Mouse (Mus musculus): ENCODE results near the gene Il4ra.

Gene Il4ra

GRCm38 (mm10) chr7:125546727-125547126 lies 5.2 kb upstream of the Il4ra start:
- no peak for ATAC-seq (ENCODE audit: insufficient number of reproducible peaks, low FRiP score, low TSS enrichment)

DNA sequence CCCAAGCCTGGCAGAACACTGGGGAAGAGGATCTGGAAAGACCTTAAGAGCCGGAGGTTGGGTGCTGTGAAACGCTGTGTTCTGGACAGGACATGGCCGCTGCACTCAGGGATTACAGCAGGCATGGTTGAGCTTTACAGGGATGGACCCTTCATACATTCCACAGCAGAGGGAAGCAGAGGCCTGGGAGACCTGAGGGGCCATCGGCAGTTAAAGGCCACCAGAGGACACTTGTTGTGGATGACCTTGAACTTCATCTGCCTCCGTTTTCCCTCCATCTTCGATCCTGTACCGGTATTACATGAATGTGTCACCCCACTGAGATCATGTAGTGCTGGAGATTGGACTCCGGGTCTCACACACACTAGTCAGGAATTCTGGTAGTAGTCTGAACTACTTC lies 2.0 kb upstream of the Il4ra start:
- no peak for ATAC-seq (ENCODE audit: insufficient number of reproducible peaks, low FRiP score, low TSS enrichment)

DNA sequence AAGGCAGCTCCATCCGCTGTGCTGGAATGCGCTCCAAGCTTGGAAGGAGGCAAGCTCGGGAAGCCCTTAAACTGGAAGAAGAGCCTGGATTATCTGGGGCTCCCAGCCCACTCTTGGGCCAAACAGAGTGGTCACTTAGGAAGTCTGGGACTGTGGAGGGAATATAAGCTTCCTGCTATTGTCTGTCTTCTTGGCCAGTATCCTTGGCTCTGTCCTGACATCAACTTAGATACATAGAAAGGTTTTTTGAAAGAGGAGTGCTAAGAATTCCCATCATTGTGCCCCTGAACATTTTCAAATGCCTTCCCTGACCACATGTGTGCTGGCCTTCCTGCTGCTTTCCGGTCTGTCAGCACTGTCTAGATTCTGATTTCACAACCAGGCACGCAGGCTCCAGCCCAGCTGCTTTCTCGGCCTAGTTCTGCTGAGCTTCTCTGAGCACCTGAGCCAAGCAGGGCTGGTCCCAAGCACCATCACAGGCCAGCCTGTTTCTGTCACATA lies 989 bp upstream of the Il4ra start:
- ATAC-seq (ENCODE audit: insufficient number of reproducible peaks, low FRiP score, low TSS enrichment), result no peak

DNA sequence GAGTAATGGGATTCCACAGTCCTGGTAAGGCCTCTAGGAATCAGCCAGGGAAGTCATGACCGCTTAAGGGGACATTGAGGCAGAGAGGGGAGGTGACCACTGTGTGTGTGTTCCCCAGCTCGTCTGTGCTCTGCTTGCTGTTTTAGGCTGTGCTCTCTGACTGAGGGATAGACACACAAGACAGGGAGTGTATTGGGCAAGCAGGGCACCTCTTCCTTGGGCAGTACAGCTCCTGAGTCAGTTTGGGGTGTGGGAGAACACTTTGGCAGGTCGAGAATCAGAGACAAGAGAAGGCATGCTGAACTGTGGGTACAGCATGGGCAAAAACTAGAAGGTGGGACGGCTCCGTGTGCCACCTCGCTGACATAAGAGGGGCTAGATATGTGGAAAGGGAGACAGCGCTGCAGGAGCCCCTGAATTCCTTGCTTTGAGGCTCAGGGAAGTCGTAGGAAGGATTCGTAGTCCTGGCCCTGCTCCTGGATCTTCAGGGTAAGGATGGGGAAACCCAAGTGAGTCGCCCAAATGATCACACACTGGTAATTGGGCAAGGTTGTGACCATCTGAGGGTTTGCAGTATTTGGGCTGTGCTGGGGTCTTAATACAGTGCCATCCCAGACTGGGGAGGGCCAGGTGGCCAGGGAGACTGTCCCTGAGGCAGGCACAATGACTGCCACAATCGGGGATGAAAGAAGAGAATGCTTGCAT lies 1.1 kb downstream of the Il4ra start:
- no peak for ATAC-seq (ENCODE audit: insufficient number of reproducible peaks, low FRiP score, low TSS enrichment)

DNA sequence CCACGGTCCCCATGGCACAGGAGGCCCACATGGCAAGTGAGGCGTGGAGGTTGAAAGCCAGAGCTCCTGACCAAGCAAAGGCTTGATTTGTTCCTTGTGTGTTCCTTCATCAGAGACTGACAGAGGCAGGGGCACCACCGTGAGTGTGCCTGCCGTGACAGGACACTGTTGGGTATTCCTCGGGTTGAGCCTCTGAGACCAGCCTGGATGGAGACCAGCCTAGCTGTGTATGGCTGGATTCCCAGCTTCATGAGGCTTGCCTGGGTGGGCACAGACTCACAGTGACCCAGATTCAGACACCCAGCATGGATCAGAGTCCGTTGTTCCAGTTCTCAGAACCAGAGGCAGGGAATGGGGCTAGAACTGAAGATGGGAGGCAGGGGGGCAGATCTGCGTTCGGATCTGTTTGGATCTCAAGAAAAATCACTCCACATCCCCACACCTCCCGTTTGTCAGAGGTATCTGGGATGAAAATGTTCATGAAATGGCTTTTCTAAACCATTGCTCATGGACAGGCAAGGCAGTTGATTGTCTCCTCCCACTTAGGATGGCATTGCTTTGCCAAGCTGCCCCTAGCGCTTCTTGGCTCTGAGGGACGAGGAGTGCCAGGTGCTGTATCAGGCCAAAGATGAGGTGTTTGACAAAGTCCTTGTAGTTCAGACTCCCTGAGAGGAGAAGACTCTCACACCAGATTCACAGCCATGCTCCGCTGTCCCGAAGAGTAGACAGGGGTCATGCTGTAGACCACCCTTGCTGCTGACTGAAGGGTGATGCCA lies 1.9 kb downstream of the Il4ra start:
- ATAC-seq (ENCODE audit: insufficient number of reproducible peaks, low FRiP score, low TSS enrichment), result no peak

DNA sequence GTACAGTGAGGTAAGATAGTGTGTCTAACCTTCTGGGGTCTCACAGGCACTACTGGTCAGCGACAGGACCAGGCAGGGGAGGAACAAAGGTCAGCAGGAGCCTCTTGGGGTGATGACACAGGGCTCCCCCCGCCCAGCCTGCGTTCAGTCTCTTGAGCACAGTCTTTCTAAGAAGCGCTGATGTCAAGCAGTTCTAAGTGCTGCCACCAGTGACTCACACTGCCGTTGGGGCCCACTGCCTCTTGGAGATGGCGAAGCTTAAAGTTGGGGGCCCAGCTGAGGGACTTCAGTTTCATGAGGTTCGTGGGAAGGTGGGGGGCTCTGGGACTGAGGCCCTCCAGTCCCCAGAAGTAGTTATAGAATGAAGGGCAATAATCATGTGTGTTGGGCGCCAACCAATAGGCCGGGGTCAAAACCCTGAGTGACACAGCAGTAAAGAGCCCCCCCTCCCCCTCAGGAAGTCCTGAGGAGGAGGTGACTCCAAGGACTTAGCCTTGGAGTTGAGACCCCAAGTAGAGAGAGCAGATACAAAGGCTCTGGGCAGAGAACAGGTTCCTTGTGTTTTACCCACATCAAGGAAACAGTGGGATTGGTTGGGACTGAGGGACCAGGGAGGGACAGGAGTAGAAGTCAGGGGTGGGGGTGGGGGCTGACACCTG lies 2.7 kb downstream of the Il4ra start:
- no peak for ATAC-seq (ENCODE audit: insufficient number of reproducible peaks, low FRiP score, low TSS enrichment)

DNA sequence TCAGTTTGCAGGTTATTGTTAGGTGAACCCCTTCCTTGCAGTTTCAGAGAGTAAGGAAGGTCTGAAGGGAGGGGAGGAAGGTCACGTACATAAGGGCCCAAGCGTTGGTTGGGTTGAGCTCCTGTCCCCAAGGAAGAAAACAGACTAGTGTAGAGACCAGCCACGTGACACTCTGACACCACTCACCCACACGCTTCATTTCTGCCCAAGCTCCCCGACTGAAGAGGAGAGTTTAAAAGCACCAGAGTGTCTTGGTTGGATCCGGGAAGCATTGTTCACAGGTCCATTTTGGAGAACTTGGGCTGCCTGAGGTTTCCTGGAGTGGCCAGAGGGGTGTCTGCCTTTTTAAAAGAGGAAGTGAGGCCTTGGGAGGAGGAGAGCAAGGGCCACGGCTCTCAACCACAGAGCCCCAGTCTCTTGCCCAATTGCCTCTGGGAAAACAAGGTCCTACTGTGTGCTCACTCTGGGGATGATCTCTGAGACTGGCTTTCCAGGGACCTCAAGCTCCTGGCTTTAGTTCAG lies 3.5 kb downstream of the Il4ra start:
- no peak for ATAC-seq (ENCODE audit: insufficient number of reproducible peaks, low FRiP score, low TSS enrichment)

- no peak for ATAC-seq (ENCODE audit: insufficient number of reproducible peaks, low FRiP score, low TSS enrichment)
Measured at GRCm38 (mm10) chr7:125556096-125556495, 4.2 kb downstream of the Il4ra start.

GRCm38 (mm10) chr7:125556865-125557264 lies 4.9 kb downstream of the Il4ra start:
- ATAC-seq (ENCODE audit: insufficient number of reproducible peaks, low FRiP score, low TSS enrichment), result no peak

- no peak for ATAC-seq (ENCODE audit: insufficient number of reproducible peaks, low FRiP score, low TSS enrichment)
Measured at GRCm38 (mm10) chr7:125558401-125558945, 6.6 kb downstream of the Il4ra start.

DNA sequence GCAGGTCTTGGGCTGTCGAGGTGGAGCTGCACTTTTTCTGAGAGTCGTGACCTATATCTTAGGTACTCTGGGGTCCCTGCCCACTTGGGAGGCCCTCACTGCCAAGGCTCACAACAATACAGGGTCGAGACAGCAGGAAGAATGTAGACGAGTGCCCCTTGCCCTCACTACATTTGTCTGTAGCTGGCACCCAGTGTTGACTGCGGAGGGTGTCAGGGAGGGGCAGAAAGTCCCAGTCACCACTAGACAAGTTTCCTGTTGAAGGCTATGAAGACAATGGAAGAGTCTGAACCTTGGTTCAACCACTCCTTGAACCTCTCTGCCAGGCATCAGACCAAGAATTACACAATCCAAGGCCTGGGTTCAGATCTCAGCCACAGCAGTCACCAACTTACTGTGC lies 7.1 kb downstream of the Il4ra start:
- no peak for ATAC-seq (ENCODE audit: insufficient number of reproducible peaks, low FRiP score, low TSS enrichment)

DNA sequence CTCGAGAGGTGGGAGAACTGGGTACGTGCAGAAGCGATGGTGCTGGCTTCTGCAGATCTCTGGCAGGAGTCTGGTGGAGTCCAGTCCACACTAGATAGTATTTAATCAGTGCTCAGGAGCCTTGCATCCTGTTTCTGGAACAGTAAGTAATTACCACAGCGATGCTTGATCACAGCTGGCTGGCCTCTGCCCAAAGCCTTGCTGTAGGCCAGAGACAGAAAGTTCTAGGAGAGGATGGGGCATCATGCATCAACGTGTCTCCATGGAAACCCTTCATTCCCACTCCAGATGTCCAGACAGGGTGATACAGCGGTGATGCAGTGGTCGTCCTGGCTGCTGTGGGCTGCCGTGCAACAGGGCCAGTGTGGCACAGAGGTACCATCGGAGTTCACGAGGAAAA lies 7.6 kb downstream of the Il4ra start:
- no peak for ATAC-seq (ENCODE audit: insufficient number of reproducible peaks, low FRiP score, low TSS enrichment)

GRCm38 (mm10) chr7:125560146-125560785 lies 8.3 kb downstream of the Il4ra start:
- ATAC-seq (ENCODE audit: insufficient number of reproducible peaks, low FRiP score, low TSS enrichment), result no peak

- ATAC-seq (ENCODE audit: insufficient number of reproducible peaks, low FRiP score, low TSS enrichment), result no peak
Measured at GRCm38 (mm10) chr7:125561085-125561690, 9.3 kb downstream of the Il4ra start.

DNA sequence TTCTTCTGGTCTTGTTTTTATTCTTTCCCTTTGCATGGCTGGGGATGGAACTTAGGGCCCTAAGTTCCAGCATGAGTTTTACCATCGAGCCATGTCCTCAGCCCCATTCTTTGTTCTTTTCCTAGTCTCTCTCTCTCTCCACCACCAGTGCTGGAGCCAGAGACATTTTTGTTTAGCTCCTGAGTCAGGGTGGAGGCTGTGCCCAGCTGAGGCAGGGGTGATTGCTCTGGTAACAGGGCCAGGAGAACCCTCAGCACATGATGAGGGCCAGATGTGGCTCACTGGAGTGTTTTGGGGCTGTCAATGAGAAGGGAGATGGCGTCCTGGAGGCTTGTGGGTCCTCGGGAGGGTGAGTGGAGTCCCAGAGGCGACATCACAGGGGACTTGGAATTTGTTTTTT lies 10.5 kb downstream of the Il4ra start:
- ATAC-seq (ENCODE audit: insufficient number of reproducible peaks, low FRiP score, low TSS enrichment), result no peak

- no peak for ATAC-seq (ENCODE audit: insufficient number of reproducible peaks, low FRiP score, low TSS enrichment)
Measured at GRCm38 (mm10) chr7:125563093-125563492, 11.2 kb downstream of the Il4ra start.

DNA sequence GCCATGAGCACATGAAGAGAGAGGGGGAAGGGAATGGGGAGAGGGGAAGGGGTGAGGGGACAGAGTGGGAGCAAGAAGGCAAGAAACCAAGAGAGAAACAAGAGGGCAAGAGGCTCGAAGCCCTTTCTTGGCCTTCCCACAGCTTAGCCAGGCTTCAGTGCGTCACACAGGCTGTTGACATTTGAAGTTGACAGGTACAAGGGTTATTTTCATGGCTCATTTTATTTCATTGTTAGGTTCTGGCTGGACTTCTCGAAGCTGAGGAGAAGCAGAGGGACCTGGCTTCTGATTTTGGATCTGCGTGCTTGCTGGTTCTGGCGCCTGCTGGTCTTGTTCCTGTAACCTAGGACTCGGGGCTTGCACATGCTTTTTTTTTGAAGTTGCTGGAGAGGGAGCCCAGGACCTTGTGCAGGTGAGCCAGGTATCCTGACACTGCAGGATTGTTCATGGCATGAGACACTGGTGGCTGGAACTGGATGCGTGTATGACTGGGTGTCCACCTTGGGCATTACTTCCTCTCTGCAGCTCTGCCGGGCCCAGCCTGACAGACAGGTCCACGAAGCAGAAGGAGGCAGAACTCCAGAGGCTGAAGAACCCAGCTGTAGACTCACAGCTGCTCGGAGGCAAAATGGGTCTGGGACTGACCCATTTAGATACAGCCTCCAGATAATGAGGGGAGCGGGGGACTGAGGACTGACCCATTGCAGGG lies 12.6 kb downstream of the Il4ra start:
- ATAC-seq (ENCODE audit: insufficient number of reproducible peaks, low FRiP score, low TSS enrichment), result no peak

DNA sequence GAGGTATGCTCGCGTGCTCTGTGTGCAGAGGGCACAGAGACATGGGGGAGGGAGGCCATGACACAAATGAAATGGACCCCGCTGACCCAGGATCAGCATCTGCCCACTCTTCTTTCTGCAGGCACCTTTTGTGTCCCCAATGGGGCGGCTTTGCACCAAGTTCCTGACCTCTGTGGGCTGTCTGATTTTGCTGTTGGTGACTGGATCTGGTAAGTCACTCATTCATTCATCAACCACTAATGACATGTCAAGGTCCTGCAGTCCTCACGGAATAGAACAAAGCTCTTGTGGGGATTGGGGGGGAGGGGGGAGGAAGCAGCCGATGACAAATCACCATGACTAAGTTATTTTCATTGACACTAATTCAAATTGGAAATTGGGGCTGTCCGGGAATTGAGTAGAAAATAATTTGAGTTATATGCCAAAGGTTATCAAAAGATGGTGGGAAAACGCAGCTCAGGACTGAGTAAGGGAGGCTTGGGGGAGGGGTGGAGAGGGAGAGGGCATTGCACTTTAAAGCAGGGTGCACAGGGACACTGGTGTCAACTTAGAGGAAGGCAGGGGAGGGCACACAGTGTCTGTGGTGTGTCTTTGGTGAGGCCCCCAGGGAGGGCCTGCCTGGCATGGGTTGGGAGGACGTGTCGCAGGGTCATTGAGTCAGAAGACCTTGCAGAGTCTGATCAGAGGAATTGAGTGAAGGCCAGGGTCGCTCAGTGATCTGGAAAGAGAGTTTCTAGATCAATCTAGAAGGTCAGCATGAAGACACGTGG lies 13.8 kb downstream of the Il4ra start:
- ATAC-seq (ENCODE audit: insufficient number of reproducible peaks, low FRiP score, low TSS enrichment), result no peak

DNA sequence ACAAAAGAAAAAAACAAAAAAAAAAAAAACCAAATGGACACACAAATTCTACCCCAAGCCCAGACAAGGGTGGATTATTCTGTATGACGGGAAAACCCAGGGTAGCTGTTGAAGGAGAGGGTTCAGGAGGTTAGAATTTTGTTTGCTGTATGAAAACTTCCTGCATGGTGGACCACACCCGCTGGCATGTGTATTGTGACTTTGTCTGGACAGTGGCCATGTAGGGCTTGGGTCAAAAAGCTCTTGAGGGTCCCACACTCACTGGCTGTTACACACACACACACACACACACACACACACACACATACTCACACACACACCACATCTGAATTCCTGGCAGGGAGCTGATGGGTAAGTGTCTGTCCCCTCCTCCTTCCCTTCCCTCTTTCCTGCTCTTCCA lies 14.5 kb downstream of the Il4ra start:
- no peak for ATAC-seq (ENCODE audit: insufficient number of reproducible peaks, low FRiP score, low TSS enrichment)

Data from cerebellum, adult (tissue).